Mouse (Mus musculus) liver, adult 2 months (tissue): ENCODE results near the gene Rnf25.

ENCODE experiments used
- CTCF ChIP-seq: fragments of 200-500 bp; IDR thresholded peaks from 2 replicates; pipeline ENCODE4 v1.5.1; 2011; ENCODE audit warnings: low read depth, low read length, control low read depth
- POLR2A ChIP-seq: fragments of 200-500 bp; IDR thresholded peaks from 2 replicates; pipeline ENCODE4 v1.6.1; 2011; ENCODE audit warnings: low read length, control low read depth; ENCODE audit not compliant: insufficient read depth; ENCODE audit errors: extremely low read depth

- TF ChIP-seq CTCF = no peak
- TF ChIP-seq POLR2A = no peak
These were observed 24.9 kb upstream of the Rnf25 start for GRCm38 (mm10) chr1:74626076-74626475.
